Mouse (Mus musculus) liver, embryonic 11.5 days (tissue): ENCODE measurements at regions not wholly inside any gene's neighbourhood (a gene's known extent, or its start where the extent isn't known, plus 50 kb on each side); places are given as distances from the start of the nearest gene placed in this dataset.
"Not testable (repeated sequence)": the region's sequence is repeated elsewhere in the genome, so short reads cannot be mapped to it uniquely, and the experiment has no call there.

Experiments used
- ATAC-seq: fragments of 200-750 bp; cut with Nextera tagmentation; replicated peaks from 2 replicates; pipeline ENCODE4 v1.8.0; 2017; ENCODE audit warnings: moderate number of reproducible peaks, mild to moderate bottlenecking, moderate TSS enrichment, moderate library complexity; ENCODE audit not compliant: low FRiP score
- DNase-seq: peaks from one replicate; pipeline ENCODE4 v3.0.0-alpha.2; 2017; ENCODE audit warnings: low spot score
- H3K27ac ChIP-seq: fragments of 300-500 bp; sonication (generic); 2 replicates; pipeline ENCODE4 v1.5.1; 2014; ENCODE audit warnings: mild to moderate bottlenecking, low read depth, low read length, control low read depth
- H3K27me3 ChIP-seq: fragments of 300-500 bp; sonication (generic); replicated peaks from 2 replicates; pipeline ENCODE4 v1.6.1; 2014; ENCODE audit warnings: low read length, mixed read lengths; ENCODE audit not compliant: control insufficient read depth, insufficient read depth
- H3K36me3 ChIP-seq: fragments of 300-500 bp; sonication (generic); 2 replicates; pipeline ENCODE4 v1.6.1; 2014; ENCODE audit warnings: mild to moderate bottlenecking, low read length, moderate library complexity, mixed read lengths; ENCODE audit not compliant: control insufficient read depth, insufficient read depth
- H3K4me1 ChIP-seq: fragments of 300-500 bp; sonication (generic); replicated peaks from 2 replicates; pipeline ENCODE4 v1.6.1; 2014; ENCODE audit warnings: low read length, mixed read lengths; ENCODE audit not compliant: control insufficient read depth, insufficient read depth
- H3K4me2 ChIP-seq: fragments of 300-500 bp; sonication (generic); 2 replicates; pipeline ENCODE4 v1.6.1; 2014; ENCODE audit warnings: mild to moderate bottlenecking, control low read depth, moderate library complexity
- H3K4me3 ChIP-seq: fragments of 300-500 bp; sonication (generic); 2 replicates; pipeline ENCODE4 v1.5.1; 2014; ENCODE audit warnings: low read depth, low read length, control low read depth
- H3K9ac ChIP-seq: fragments of 300-500 bp; sonication (generic); 2 replicates; pipeline ENCODE4 v1.6.1; 2014; ENCODE audit warnings: low read depth, low read length, control low read depth
- H3K9me3 ChIP-seq: fragments of 300-500 bp; sonication (generic); 2 replicates; pipeline ENCODE4 v1.6.1; 2016; ENCODE audit warnings: low read length, inconsistent platforms, mixed read lengths; ENCODE audit not compliant: control insufficient read depth
- WGBS: fragments of 180-500 bp; shearing (Covaris S2); extraction: QIAGEN DNeasy Blood & Tissue Kit; methylation state at CpG from one replicate; pipeline ENCODE4 v1.1.7; 2014; 5-methylcytosine and 5-hydroxymethylcytosine counted together

DNA sequence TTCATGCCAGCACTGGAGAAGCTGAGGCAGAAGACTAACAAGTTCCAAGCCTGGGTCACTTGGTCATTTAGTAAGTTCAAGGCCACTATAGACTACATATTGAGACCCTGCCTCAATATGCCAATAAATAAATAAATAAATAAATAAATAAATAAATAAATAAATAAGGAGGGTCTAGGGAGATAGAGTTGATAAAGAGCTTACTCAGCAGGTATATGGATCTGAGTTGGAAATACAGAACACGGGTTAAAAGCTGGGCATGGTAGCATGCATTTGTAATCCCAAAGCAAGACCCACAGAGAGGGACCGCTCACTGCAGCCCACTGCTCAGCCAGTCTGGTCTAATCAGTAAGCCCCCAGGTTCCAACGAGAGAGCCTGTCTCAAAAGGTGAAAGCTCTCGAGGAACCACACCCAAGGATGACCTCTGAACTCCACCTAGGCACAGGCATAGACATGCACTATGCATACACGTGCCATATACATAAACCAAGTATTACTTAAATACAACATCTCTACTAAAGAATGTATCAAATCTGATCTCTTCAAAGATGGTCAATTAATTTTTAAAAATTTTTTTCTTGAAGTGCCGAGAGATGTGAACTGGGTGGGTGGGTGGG is 115.4 kb downstream of the Ero1lb start:
- ATAC-seq, result not testable (repeated sequence)

GRCm38 (mm10) chr13:12680283-12680953 is 114.7 kb downstream of the Ero1lb start:
- not testable (repeated sequence) for H3K36me3 ChIP-seq
- H3K4me2 ChIP-seq, result peak overlapping the region; percentile 37

More for the DNA sequence above, 115.4 kb downstream of the Ero1lb start:
- H3K9me3 ChIP-seq, H3K4me2 ChIP-seq, DNase-seq, H3K36me3 ChIP-seq, H3K4me1 ChIP-seq, H3K4me3 ChIP-seq, H3K27ac ChIP-seq, H3K9ac ChIP-seq, H3K27me3 ChIP-seq: not testable (repeated sequence)
- 83% methylated on average over 4 of the region's 6 CpGs for WGBS

DNA sequence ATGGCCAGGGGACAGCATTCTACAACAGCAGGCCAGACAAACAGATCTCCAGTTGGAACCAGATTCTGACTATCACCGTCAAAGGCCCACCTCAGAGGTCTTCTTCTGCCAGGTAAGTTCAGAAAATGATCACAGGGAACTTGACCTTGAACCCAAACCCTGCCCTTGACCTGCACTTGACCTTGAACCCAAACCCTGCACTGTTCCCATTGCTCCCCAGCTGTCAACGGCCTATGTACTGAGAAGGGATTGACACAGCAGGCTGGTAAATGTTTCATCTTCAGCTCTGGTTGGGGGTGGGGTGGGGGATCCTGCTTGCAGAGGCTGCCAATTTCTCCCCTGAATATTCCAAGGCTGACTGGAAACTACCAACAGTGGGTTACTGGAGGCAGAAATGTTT is 111.7 kb downstream of the Ero1lb start:
- no peaks in the 10 kb centered on the region for H3K27me3 ChIP-seq
- ATAC-seq, result no peak
- WGBS, result 76% methylated on average over 2 of the region's 2 CpGs

More at GRCm38 (mm10) chr13:12680283-12680953, 114.7 kb downstream of the Ero1lb start:
- H3K9me3 ChIP-seq, H3K4me1 ChIP-seq, H3K27me3 ChIP-seq, H3K4me3 ChIP-seq, H3K9ac ChIP-seq, DNase-seq, H3K27ac ChIP-seq: not testable (repeated sequence)
- 13% methylated on average over 19 of the region's 19 CpGs for WGBS
- peak; percentile 69 for ATAC-seq

DNA sequence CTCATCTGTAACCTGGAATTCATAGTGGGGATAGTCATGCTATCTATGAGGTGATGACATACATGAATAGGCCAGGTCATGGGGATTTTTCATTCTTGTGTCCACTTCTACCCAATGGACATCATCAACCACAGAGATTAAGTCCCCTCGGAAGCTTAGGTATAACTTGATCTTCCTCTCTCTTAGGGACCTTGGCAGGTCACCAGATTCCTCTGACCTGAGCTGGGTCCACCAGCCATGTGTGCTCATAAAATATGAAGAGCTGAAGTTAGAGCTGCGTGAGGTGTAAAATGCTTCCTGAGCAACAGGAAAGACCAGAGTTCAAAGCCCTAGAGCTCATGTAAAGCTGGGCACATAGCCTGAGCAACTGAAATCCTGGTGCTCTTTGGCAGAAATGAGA is 105.3 kb downstream of the Ero1lb start:
- WGBS, result 86% methylated on average over 2 of the region's 2 CpGs
- not testable (repeated sequence) for ATAC-seq

More for the DNA sequence above, 111.7 kb downstream of the Ero1lb start:
- no peak for DNase-seq
- no peak overlapping the region for H3K9ac ChIP-seq
- no peaks in the 10 kb centered on the region for H3K4me1 ChIP-seq
- H3K9me3 ChIP-seq, result no peaks in the 10 kb centered on the region
- no peak overlapping the region for H3K27ac ChIP-seq
- H3K4me2 ChIP-seq, result no peak overlapping the region
- no peaks in the 10 kb centered on the region for H3K36me3 ChIP-seq
- H3K4me3 ChIP-seq, result no peak overlapping the region

DNA sequence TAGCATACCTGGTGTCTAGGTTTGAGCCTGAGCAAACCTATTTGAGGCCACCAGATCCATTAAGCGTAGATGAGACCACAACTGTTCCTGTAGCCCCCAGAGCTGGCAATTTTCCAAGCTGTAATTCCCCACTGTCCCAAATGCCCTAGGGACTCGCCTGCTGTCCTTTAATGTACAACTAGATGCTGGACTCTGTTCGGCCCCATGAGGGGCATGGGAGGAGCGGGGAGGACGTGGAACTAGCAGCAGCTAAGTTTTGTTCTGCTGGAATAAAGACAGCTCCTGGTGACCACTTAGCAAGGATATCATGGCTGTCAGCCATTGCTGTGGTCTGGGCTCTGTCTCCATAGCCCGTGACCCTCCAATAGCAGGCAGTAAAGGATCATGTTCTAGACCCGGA is 103.1 kb downstream of the Ero1lb start:
- WGBS, result no CpG with 5 or more reads among the region's 7 CpGs
- ATAC-seq, H3K27me3 ChIP-seq, H3K9me3 ChIP-seq, DNase-seq, H3K4me3 ChIP-seq, H3K9ac ChIP-seq, H3K4me1 ChIP-seq, H3K27ac ChIP-seq, H3K4me2 ChIP-seq, H3K36me3 ChIP-seq: not testable (repeated sequence)

More for the DNA sequence above, 105.3 kb downstream of the Ero1lb start:
- not testable (repeated sequence) for DNase-seq, H3K9me3 ChIP-seq, H3K4me2 ChIP-seq, H3K4me1 ChIP-seq, H3K27me3 ChIP-seq, H3K9ac ChIP-seq, H3K4me3 ChIP-seq, H3K36me3 ChIP-seq, H3K27ac ChIP-seq

DNA sequence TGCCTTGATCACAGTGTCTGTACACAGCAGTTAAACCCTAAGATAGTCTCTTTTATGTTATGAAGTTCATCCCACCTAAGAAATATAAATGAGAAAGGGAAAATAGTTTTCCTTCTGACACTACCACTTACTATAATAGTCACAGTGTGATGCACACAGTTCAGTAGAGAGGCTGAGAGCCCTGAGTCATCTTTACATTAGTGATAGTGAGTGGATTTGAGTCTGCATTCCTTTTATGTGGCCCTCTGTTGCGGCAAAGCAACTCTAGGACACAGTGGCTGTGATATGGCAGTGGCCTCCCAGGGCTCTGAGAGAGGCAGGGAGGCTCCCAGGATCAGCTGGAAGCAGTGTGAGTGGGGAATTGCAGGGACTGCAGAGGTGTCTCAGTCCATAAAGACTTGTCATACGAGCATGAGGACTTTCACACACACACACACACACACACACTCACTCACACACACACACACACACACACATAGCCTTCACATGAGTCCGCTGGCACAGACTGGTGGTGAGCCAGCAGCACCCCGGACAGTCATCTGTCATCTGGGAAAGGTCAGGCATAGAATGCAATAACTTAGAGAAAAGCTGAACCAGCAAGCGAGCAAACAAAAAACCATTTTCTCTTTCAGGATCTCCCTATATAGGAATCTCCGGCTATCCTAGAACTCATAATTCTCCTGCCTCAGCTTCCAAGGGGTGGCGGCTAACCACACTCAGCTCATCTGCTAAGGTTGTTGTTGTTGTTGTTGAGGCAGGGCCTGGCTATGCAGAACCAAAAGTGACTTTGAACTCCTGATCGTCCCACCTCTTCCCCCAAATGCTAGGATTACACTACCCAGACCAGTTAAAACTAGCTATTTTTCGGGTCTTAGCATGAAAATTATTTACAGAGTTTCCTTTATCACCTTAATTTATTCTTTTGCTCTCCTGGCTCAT is 102.3 kb downstream of the Ero1lb start:
- not testable (repeated sequence) for H3K4me3 ChIP-seq, ATAC-seq
- WGBS, result 81% methylated on average over 9 of the region's 9 CpGs

GRCm38 (mm10) chr13:12666050-12666449 is 100.4 kb downstream of the Ero1lb start:
- H3K27ac ChIP-seq, H3K4me3 ChIP-seq, H3K4me2 ChIP-seq, H3K9ac ChIP-seq, H3K9me3 ChIP-seq, H3K36me3 ChIP-seq, DNase-seq, ATAC-seq, H3K4me1 ChIP-seq, H3K27me3 ChIP-seq: not testable (repeated sequence)
- WGBS, result 63% methylated on average over 3 of the region's 3 CpGs

More for the DNA sequence above, 102.3 kb downstream of the Ero1lb start:
- H3K36me3 ChIP-seq, H3K4me1 ChIP-seq, H3K4me2 ChIP-seq, H3K27ac ChIP-seq, H3K9me3 ChIP-seq, DNase-seq, H3K27me3 ChIP-seq, H3K9ac ChIP-seq: not testable (repeated sequence)
